Mouse (Mus musculus) lung, adult 2 months (tissue): ENCODE measurements around the gene Hoxc8. TPM values are rescaled to one million over a fixed set of nuclear protein-coding genes. Genes with fewer than 3 reads are reported as not detected.

Experiments
- DNase-seq: peaks from one replicate; pipeline ENCODE4 v3.0.0; 2022
- H3K4me1 ChIP-seq: fragments of 200-500 bp; 2 replicates; pipeline ENCODE4 v1.6.1; 2011; ENCODE audit warnings: low read length; ENCODE audit not compliant: control insufficient read depth, insufficient read depth
- H3K4me3 ChIP-seq: fragments of 200-500 bp; replicated peaks from 2 replicates; pipeline ENCODE3; 2011; ENCODE audit warnings: low read depth, mild to moderate bottlenecking, control low read depth, low read length; ENCODE audit errors: extremely low read depth
- CTCF ChIP-seq: fragments of 200-500 bp; IDR thresholded peaks from 2 replicates; pipeline ENCODE4 v1.5.1; 2011; ENCODE audit warnings: mild to moderate bottlenecking, low read length, control low read depth; ENCODE audit not compliant: insufficient read depth
- POLR2A ChIP-seq: fragments of 200-500 bp; IDR thresholded peaks from 2 replicates; pipeline ENCODE4 v1.6.1; 2011; ENCODE audit warnings: low read depth, mild to moderate bottlenecking, control low read depth, low read length, borderline replicate concordance; ENCODE audit errors: extremely low read depth
- WGBS: fragments of 180-500 bp; shearing (Covaris S2); methylation state at CpG from one replicate; pipeline ENCODE4 v1.1.7; 2018; 5-methylcytosine and 5-hydroxymethylcytosine counted together
- polyA plus RNA-seq: library from polyadenylated mRNA; depleted of rRNA; stranded (reverse); fragments of >200 nt; gene quantifications from 2 replicates; pipeline ENCODE4 v1.2.3, GENCODE M21; 2012

Hoxc8 gene
- polyA plus RNA-seq, 1 experiment: not detected

DNA sequence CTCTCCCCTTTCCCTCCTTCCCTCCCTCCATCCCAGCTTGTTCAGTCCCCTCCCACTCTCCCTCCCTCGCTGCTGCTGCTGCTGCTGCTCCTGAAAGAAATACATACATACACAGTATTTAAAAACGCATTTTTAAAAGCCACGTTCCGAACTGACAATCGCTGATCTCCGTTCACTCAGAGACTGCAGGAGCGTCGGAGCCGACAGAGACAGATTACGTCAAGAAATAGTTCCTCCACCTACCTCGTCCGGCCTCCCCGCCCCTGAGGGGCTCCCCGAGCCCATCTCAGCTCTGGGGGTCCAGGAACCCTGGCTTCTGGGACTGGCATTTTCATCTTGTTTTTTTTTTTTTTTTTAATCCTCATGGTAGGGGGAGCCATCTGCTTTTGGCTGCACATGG, 9.5 kb upstream of the Hoxc8 start:
- TF ChIP-seq CTCF (no peak), POLR2A (no peak)
- WGBS: 3% methylated on average over 14 of the region's 14 CpGs
- Histone ChIP-seq H3K4me3 (no peak overlapping the region), H3K4me1 (peaks cover 7% of the 10 kb centered on the region; the same call in 1 of the 2 replicates)
- DNase-seq: no peak

DNA sequence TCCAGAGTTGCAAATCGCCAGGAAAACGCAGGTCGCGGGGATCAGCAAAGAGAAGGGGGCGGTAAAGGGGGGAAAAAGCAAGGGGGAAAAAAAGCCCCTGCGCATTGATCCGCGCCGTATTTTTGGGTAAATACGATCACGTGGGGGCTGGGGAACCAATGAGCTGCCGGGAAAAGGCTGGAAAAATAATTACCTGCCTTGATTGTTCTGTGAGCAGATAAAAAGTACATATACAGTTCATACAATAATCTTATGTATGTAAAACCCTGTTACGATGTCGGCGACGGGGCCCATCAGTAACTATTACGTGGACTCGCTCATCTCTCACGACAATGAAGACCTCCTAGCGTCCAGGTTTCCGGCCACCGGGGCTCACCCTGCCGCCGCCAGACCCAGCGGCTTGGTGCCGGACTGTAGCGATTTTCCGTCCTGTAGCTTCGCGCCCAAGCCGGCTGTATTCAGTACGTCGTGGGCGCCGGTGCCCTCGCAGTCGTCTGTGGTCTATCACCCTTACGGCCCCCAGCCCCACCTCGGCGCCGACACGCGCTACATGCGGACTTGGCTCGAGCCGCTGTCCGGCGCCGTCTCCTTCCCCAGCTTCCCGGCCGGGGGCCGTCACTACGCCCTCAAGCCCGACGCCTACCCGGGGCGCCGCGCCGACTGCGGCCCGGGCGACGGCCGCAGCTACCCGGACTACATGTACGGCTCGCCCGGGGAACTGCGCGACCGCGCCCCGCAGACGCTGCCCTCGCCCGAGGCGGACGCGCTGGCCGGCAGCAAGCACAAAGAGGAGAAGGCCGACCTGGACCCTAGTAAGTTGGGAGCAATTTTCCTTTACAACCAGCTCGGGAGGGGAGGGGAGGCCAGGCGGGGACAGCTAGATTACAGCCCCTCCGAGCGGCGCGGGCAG, 8.8 kb upstream of the Hoxc8 start:
- no peak for TF ChIP-seq CTCF
- TF ChIP-seq POLR2A: no peak
- Histone ChIP-seq H3K4me3 (no peak overlapping the region), H3K4me1 (peaks cover 7% of the 10 kb centered on the region; the same call in 1 of the 2 replicates)
- no peak for DNase-seq
- WGBS: 1% methylated on average over 88 of the region's 88 CpGs

DNA sequence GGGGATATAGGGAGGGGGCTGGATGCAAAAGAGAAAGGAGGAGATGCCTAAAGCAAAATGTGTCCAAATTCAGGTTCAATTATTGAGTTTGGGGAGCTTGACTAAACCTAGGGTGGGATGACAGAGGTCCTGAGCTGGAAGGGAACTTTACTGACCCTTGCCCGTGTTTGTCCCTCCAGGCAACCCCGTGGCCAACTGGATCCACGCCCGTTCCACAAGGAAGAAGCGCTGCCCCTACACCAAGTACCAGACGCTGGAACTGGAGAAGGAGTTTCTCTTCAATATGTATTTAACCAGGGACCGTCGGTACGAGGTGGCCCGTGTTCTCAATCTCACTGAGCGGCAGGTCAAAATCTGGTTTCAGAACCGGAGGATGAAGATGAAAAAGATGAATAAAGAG, 6.7 kb upstream of the Hoxc8 start:
- Histone ChIP-seq H3K4me1 (no peaks in the 10 kb centered on the region), H3K4me3 (no peak overlapping the region)
- no peak for TF ChIP-seq POLR2A
- no peak for TF ChIP-seq CTCF
- no peak for DNase-seq
- 3% methylated on average over 12 of the region's 12 CpGs for WGBS

DNA sequence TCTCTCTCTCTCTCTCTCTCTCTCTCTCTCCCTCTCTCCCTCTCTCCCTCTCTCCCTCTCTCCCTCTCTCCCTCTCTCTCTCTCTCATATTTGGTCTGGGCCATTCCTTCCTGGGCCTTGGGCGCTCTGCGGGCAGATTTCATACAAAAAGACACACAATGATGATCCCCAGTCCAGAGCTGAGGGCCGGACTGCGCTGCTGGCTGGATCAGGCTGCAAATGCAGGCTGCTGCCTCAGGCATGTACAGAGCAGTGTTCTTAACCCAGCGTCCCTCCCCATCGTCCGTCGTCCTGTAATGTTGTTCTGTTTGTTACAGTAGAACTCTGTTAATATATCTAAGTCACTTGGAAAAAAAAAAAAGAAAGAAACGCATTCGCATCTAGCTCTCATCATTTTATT, 5.9 kb upstream of the Hoxc8 start:
- DNase-seq: no peak
- Histone ChIP-seq H3K4me3 (no peak overlapping the region), H3K4me1 (no peaks in the 10 kb centered on the region)
- WGBS: 7% methylated on average over 10 of the region's 10 CpGs
- no peak for TF ChIP-seq POLR2A
- no peak for TF ChIP-seq CTCF

DNA sequence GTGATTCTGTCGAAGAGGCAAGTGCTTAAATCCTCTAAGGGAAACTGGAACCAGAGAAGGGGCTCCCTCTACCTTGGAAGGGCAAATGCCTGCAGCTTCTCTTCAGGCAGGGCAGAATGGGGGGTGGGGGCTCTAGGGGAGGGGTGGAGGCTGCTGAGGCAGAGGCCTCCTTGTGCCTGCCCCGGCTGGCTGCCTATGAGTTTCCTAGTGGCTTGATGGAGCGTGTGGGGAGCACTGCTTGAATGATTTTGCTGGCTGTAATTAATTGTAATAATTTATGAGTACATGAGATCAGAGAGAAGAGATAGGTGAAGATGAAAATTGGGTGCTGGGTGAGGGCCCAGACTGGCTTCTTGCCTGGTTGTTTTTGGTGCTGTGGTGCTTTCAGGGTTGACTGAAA, 5.5 kb upstream of the Hoxc8 start:
- WGBS: 12% methylated on average over 3 of the region's 3 CpGs
- DNase-seq: no peak
- no peak overlapping the region for H3K4me3 ChIP-seq
- no peak for TF ChIP-seq POLR2A
- TF ChIP-seq CTCF: no peak
- H3K4me1 ChIP-seq: no peaks in the 10 kb centered on the region

DNA sequence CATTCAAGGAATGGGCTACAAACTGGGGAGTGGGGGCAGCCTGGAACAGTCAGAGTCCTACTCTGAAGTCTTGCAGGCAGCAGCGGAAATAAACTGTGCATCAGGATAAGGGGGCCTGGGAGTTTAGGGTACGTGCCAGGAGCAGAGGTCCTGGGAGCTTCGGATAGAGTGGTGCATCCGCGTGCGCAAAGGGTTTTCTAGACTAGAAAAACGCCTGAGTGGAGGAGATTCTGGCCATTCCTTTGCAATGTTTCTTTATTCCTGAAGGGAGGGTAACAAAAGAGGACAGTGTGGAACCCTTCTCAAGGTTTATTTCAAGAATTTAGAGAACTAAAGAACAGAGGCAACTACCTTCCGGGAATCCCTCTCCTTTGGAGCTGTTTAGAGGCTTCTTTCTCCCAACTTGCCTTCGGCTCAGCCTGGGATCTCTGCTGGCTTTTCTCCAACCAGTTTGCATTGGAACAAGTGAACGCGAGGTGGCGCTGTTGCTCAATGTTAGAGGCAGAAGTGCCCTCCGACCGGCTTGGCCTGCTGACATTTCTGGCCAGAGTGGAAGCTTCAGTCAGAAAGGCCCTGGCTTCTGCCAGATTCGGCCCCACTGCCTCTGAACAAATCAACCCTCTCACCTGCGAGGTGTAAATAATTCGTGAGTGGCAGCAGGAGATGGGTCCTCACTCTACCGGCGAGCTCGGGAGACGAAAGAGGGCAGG, 3.1 kb upstream of the Hoxc8 start:
- peak; percentile 88 for DNase-seq
- WGBS: 5% methylated on average over 21 of the region's 21 CpGs
- Histone ChIP-seq H3K4me1 (no peaks in the 10 kb centered on the region), H3K4me3 (no peak overlapping the region)
- no peak for TF ChIP-seq POLR2A
- peak; percentile 94 for TF ChIP-seq CTCF

DNA sequence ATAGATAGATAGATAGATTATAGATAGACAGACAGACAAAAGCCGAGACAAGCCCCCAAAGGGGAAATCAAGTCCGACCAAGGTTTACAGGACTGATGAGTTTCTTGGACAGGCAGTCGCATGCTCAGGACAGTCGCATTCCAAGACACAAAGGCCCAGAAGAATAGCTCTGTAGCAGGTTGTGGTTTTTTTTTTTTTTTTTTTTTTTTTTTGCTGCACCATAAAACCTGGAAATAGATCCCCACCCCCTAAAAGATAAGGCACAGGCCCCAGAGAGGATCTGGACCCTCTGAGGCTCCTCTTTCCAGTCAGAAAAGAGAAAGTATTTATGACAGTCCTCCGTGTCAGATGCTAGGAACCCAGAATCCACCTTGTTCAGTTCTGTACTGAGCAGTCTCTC, 2.3 kb upstream of the Hoxc8 start:
- WGBS: 40% methylated on average over 5 of the region's 5 CpGs
- no peak for TF ChIP-seq CTCF
- no peak for TF ChIP-seq POLR2A
- no peak for DNase-seq
- Histone ChIP-seq H3K4me3 (no peak overlapping the region), H3K4me1 (no peaks in the 10 kb centered on the region)

DNA sequence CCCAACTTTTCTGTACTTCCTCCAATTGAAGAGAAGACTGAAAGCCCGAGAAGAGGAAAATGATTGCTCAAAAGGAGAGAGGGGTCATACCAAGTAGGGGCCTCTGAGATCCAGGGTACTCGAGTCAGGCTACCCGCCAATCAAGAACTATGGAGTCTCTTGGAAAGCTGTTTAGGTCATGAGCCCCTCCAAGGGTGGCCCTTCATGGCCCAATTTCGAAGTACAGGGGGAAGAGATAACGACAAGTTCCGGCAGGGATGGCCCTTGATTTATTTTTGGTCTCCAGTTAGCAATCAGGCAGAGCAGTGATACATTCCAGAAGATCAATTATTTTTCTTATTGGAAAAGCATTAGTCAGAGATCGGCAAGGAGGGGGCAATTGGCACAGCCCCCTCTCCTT, 1.4 kb downstream of the Hoxc8 start:
- Histone ChIP-seq H3K4me1 (no peaks in the 10 kb centered on the region), H3K4me3 (no peak overlapping the region)
- no peak for DNase-seq
- WGBS: 5% methylated on average over 7 of the region's 7 CpGs
- TF ChIP-seq POLR2A (no peak), CTCF (no peak)

DNA sequence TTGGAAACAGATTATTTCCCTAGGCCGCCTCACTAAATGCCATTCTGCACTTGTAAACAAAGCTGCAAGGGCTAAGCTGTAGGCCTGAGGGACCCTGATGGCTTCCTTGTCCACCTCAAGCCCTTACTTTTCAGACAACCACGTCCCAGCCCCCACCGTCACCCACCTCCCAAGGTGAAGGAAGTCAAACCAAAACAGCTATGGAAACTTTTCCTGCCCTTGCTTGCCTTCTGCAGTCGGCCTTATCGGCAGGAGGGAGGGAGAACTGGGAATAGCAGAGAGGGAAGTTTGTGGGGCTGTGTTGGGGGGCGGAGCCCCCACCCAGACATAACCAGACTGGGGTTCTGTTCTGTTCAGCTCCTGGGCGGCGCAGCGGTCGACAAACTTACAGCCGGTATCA, 1.8 kb downstream of the Hoxc8 start:
- no peaks in the 10 kb centered on the region for H3K4me1 ChIP-seq
- H3K4me3 ChIP-seq: no peak overlapping the region
- 4% methylated on average over 11 of the region's 11 CpGs for WGBS
- no peak for DNase-seq
- no peak for TF ChIP-seq POLR2A

DNA sequence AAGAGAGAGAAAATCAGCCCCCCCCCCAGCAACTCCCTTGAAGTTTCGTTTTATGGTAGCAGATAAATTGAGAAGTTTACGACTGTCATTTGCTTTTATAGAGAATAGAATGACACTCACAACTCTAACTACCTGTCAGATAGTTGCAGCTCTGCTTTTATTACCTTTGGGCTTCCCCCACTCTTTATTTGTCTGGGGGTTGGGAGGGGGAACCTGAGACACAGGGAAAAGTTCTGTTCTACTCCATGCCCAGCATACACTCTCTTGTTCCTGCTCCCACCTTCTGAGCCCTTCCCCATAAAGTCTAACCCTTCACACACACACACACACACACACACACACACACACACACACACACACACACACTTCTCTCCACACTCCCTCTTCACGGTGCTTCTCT, 2.5 kb downstream of the Hoxc8 start:
- Histone ChIP-seq H3K4me1 (no peaks in the 10 kb centered on the region), H3K4me3 (no peak overlapping the region)
- DNase-seq: no peak
- TF ChIP-seq POLR2A (no peak), CTCF (no peak)
- WGBS: 8% methylated on average over 3 of the region's 3 CpGs
